Mouse (Mus musculus) MEL (cell line): Measurements from ENCODE around the gene Anapc15. TPM values are rescaled to one million over a fixed set of nuclear protein-coding genes. Genes with fewer than 3 reads are reported as not detected.

Experiments used
- DNase-seq: peaks from one replicate; pipeline ENCODE4 v3.0.0; 2011; ENCODE audit warnings: low read depth, low spot score
- H3K27ac ChIP-seq: 2 replicates; pipeline ENCODE4 v1.5.1; 2012; ENCODE audit warnings: low read depth, mild to moderate bottlenecking, control low read depth, low read length, moderate library complexity; ENCODE audit not compliant: control insufficient read depth
- H3K27me3 ChIP-seq, 2 experiments: fragments of 150-350 bp in 1 of 2; sonication (generic) in 1 of 2; 2 replicates each; pipeline ENCODE4 v1.6.1; 2012; ENCODE audit warnings: low read length in 2 of 2, mild to moderate bottlenecking in 2 of 2, improper control_type of control experiment in 1 of 2, moderate library complexity in 1 of 2; ENCODE audit not compliant: insufficient read depth in 2 of 2, control insufficient read depth in 1 of 2
- H3K36me3 ChIP-seq, 2 experiments: 2 replicates each; pipeline ENCODE4 v1.6.1; 2012 to 2014; ENCODE audit warnings: low read length in 2 of 2, improper control_type of control experiment in 1 of 2, inconsistent platforms in 1 of 2, mild to moderate bottlenecking in 1 of 2; ENCODE audit not compliant: insufficient read depth in 2 of 2, control insufficient read depth in 1 of 2
- H3K4me1 ChIP-seq, 2 experiments: fragments of 150-350 bp in 1 of 2; sonication (generic) in 1 of 2; 2 replicates each; pipeline ENCODE4 v1.6.1; 2012; ENCODE audit warnings: low read length in 2 of 2, improper control_type of control experiment in 1 of 2, mild to moderate bottlenecking in 1 of 2; ENCODE audit not compliant: insufficient read depth in 2 of 2, control insufficient read depth in 1 of 2
- H3K4me3 ChIP-seq, 2 experiments: fragments of 150-350 bp in 1 of 2; sonication (generic) in 1 of 2; 2 replicates each; pipeline ENCODE4 v1.5.1; 2012; ENCODE audit warnings: low read depth in 2 of 2, low read length in 2 of 2, mild to moderate bottlenecking in 2 of 2, moderate library complexity in 2 of 2, control low read depth in 1 of 2, improper control_type of control experiment in 1 of 2; ENCODE audit not compliant: control insufficient read depth in 1 of 2, insufficient read depth in 1 of 2
- H3K79me2 ChIP-seq: 2 replicates; pipeline ENCODE4 v1.6.1; 2012; ENCODE audit warnings: mild to moderate bottlenecking, low read length, moderate library complexity; ENCODE audit not compliant: control insufficient read depth, poor library complexity, insufficient read depth
- H3K9ac ChIP-seq: 2 replicates; pipeline ENCODE4 v1.6.1; 2012; ENCODE audit warnings: low read depth, mild to moderate bottlenecking, control low read depth, low read length, moderate library complexity; ENCODE audit not compliant: control insufficient read depth, poor library complexity, severe bottlenecking
- H3K9me3 ChIP-seq: fragments of 150-350 bp; sonication (generic); replicated peaks from 2 replicates; pipeline ENCODE4 v1.6.1; 2012; ENCODE audit warnings: mild to moderate bottlenecking, low read length, improper control_type of control experiment, moderate library complexity; ENCODE audit not compliant: insufficient read depth
- ETS1 ChIP-seq: IDR thresholded peaks from 2 replicates; pipeline ENCODE4 v1.6.1; 2012; ENCODE audit warnings: low read depth, mild to moderate bottlenecking, inconsistent platforms, low read length, improper control_type of control experiment, moderate library complexity
- HCFC1 ChIP-seq: IDR thresholded peaks from 2 replicates; pipeline ENCODE4 v1.6.1; 2012; ENCODE audit warnings: low read depth, mild to moderate bottlenecking, inconsistent platforms, low read length, improper control_type of control experiment, moderate library complexity
- MAFK ChIP-seq: IDR thresholded peaks from 2 replicates; pipeline ENCODE4 v1.6.1; 2011; ENCODE audit warnings: low read depth, mild to moderate bottlenecking, low read length, improper control_type of control experiment, borderline replicate concordance
- MAX ChIP-seq: IDR thresholded peaks from 2 replicates; pipeline ENCODE4 v1.6.1; 2011; ENCODE audit warnings: low read length, improper control_type of control experiment
- MYB ChIP-seq: IDR thresholded peaks from 2 replicates; pipeline ENCODE4 v1.6.1; 2011; ENCODE audit warnings: mild to moderate bottlenecking, low read depth, low read length, improper control_type of control experiment
- MYC ChIP-seq: IDR thresholded peaks from 2 replicates; pipeline ENCODE4 v1.6.1; 2011; ENCODE audit warnings: low read depth, mild to moderate bottlenecking, low read length, improper control_type of control experiment, moderate library complexity
- POLR2AphosphoS2 ChIP-seq: IDR thresholded peaks from 2 replicates; pipeline ENCODE4 v1.6.1; 2011; ENCODE audit warnings: low read length, improper control_type of control experiment
- RAD21 ChIP-seq: IDR thresholded peaks from 2 replicates; pipeline ENCODE4 v1.6.1; 2011; ENCODE audit warnings: mild to moderate bottlenecking, low read depth, low read length, improper control_type of control experiment
- SIN3A ChIP-seq: IDR thresholded peaks from 2 replicates; pipeline ENCODE4 v1.6.1; 2012; ENCODE audit warnings: low read length, improper control_type of control experiment, inconsistent platforms
- TAL1 ChIP-seq: IDR thresholded peaks from 2 replicates; pipeline ENCODE4 v1.6.1; 2012; ENCODE audit warnings: mild to moderate bottlenecking, inconsistent platforms, low read length, moderate library complexity, mixed read lengths
- TBP ChIP-seq: IDR thresholded peaks from 2 replicates; pipeline ENCODE4 v1.8.0; 2011; ENCODE audit warnings: low read depth, low read length, improper control_type of control experiment
- TCF12 ChIP-seq: IDR thresholded peaks from 2 replicates; pipeline ENCODE4 v1.6.1; 2014; ENCODE audit warnings: low read depth, mild to moderate bottlenecking, inconsistent platforms, low read length, improper control_type of control experiment, moderate library complexity
- USF1 ChIP-seq: IDR thresholded peaks from 2 replicates; pipeline ENCODE4 v1.6.1; 2014; ENCODE audit warnings: low read depth, mild to moderate bottlenecking, inconsistent platforms, low read length, improper control_type of control experiment, moderate library complexity
- USF2 ChIP-seq, 2 experiments: IDR thresholded peaks; 2 replicates each; pipeline ENCODE4 v1.6.1; 2011 to 2012; ENCODE audit warnings: improper control_type of control experiment in 2 of 2, low read length in 2 of 2, borderline replicate concordance in 1 of 2, inconsistent platforms in 1 of 2, low read depth in 1 of 2, mild to moderate bottlenecking in 1 of 2; ENCODE audit not compliant: insufficient read depth in 1 of 2
- ZC3H11A ChIP-seq: IDR thresholded peaks from 2 replicates; pipeline ENCODE4 v1.6.1; 2012; ENCODE audit warnings: low read depth, mild to moderate bottlenecking, inconsistent platforms, low read length, improper control_type of control experiment
- ZKSCAN1 ChIP-seq: IDR thresholded peaks from 2 replicates; pipeline ENCODE4 v1.6.1; 2012; ENCODE audit warnings: low read depth, mild to moderate bottlenecking, inconsistent platforms, low read length, improper control_type of control experiment, moderate library complexity
- ZNF384 ChIP-seq: IDR thresholded peaks from 2 replicates; pipeline ENCODE4 v1.6.1; 2012; ENCODE audit warnings: low read depth, mild to moderate bottlenecking, inconsistent platforms, low read length, improper control_type of control experiment
- polyA plus RNA-seq, 2 experiments: library from polyadenylated mRNA; stranded (reverse) in 1 of 2; unstranded in 1 of 2; fragments of >175 nt in 1 of 2; fragments of >200 nt in 1 of 2; gene quantifications; 2 replicates each; pipeline versions ENCODE4 v1.2.1 to v1.2.4; 2012; ENCODE audit warnings: low replicate concordance in 2 of 2, low read depth in 1 of 2; ENCODE audit not compliant: insufficient read length in 2 of 2, insufficient read depth in 1 of 2, missing spikeins in 1 of 2
- total RNA-seq: library from RNA; depleted of rRNA; stranded (reverse); fragments of 300-350 nt; gene quantifications from 2 replicates; pipeline ENCODE4 v1.2.3, GENCODE M21; 2012

The Anapc15 gene
- total and polyA plus RNA-seq, 3 experiments, result 68.7 to 103 TPM; not detected in 1

GRCm38 (mm10) chr7:101867482-101867881, 4.0 kb downstream of the Anapc15 start:
- Histone ChIP-seq H3K27me3 (no peaks in the 10 kb centered on the region; a peak in 1 of 4 replicates), H3K4me3 (no peak overlapping the region), H3K79me2 (no peaks in the 10 kb centered on the region), H3K9ac (no peak overlapping the region), H3K27ac (no peak overlapping the region), H3K4me1 (no peaks in the 10 kb centered on the region)
- no peak for DNase-seq
- no peak for TF ChIP-seq TCF12
- TF ChIP-seq RAD21, result no peak
- TF ChIP-seq USF2 (IDR thresholded peaks at IDR 0.05; ENCODE audit: borderline replicate concordance in 1 of 2, insufficient read depth in 1 of 2, low read depth in 1 of 2, low read length in 2 of 2), result no peak
- TF ChIP-seq ZNF384, result no peak
- TF ChIP-seq TBP, result no peak
- no peak for TF ChIP-seq MYC
- no peak for TF ChIP-seq POLR2AphosphoS2
- no peak for TF ChIP-seq MAX
- no peak for TF ChIP-seq TAL1
- TF ChIP-seq ETS1, result no peak
- TF ChIP-seq ZC3H11A, result no peak
- no peak for TF ChIP-seq MAFK
- TF ChIP-seq, all 39 proteins: peak for 0
- no peaks in the 10 kb centered on the region for H3K9me3 ChIP-seq
- H3K36me3 ChIP-seq, result no peaks in the 10 kb centered on the region

GRCm38 (mm10) chr7:101868241-101869162, 5.0 kb downstream of the Anapc15 start:
- Histone ChIP-seq H3K4me3 (no peak overlapping the region), H3K27ac (no peak overlapping the region), H3K9ac (no peak overlapping the region), H3K9me3 (no peaks in the 10 kb centered on the region), H3K36me3 (no peaks in the 10 kb centered on the region), H3K79me2 (no peaks in the 10 kb centered on the region), H3K27me3 (no peaks in the 10 kb centered on the region; a peak in 1 of 4 replicates), H3K4me1 (no peaks in the 10 kb centered on the region)
- TF ChIP-seq TCF12 (no peak), USF1 (no peak), MYB (no peak), SIN3A (no peak), ZKSCAN1 (no peak), HCFC1 (no peak)
- DNase-seq, result no peak
